Mouse (Mus musculus) cortical plate, adult 2 months (tissue): ENCODE results near the gene Lancl3.

Experiments
- CTCF ChIP-seq: fragments of 200-500 bp; IDR thresholded peaks from 2 replicates; pipeline ENCODE4 v1.5.1; 2011; ENCODE audit warnings: mild to moderate bottlenecking, control low read depth, low read length; ENCODE audit not compliant: insufficient read depth; ENCODE audit errors: extremely low read depth
- POLR2A ChIP-seq: fragments of 200-500 bp; IDR thresholded peaks from 2 replicates; pipeline ENCODE4 v1.6.1; 2011; ENCODE audit warnings: mild to moderate bottlenecking, low read length, control low read depth; ENCODE audit not compliant: insufficient read depth; ENCODE audit errors: extremely low read depth

DNA sequence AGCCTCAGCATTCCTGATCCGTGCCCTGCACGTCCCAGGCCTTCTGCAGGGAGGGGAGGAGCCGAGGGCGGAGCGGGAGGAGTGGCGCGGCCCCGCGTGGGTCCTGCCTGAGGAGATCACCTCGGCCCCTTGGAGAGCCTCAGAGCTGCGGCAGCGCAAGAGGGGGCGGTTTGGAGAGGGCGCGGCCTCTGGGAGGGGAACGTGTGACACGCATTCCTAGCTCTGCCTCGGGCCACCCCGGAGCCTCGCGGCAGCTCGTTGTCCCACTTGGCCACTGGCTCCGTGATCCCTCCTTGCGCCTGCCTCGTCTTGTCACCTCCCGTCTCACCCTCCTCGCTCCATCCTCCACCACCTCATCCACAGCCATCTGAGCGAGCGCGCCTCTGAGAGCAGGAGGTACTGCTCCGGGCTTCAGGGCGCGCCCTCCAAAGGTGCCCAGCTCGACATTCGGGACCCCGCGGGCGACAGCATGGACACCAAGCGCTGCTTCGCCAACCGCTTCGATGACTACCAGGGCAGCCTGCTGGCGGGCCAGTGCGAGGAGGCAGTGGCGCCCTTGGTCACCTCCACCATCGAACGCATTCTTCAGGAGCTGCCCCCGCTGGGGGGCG lies at the start of gene Lancl3:
- TF ChIP-seq CTCF = no peak
- no peak for TF ChIP-seq POLR2A
